Mouse (Mus musculus) hindbrain, postnatal 0 days (tissue): ENCODE measurements around the gene Churc1. TPM values are rescaled to one million over a fixed set of nuclear protein-coding genes. Genes with fewer than 3 reads are reported as not detected.

Experiments
- ATAC-seq: fragments of 200-750 bp; cut with Nextera tagmentation; 2 replicates; pipeline ENCODE4 v1.8.0; 2017; ENCODE audit warnings: mild to moderate bottlenecking, moderate TSS enrichment, moderate library complexity
- DNase-seq: peaks from one replicate; pipeline ENCODE4 v3.0.0-alpha.2; 2015; ENCODE audit warnings: low spot score
- H3K27ac ChIP-seq: fragments of 300-500 bp; sonication (generic); 2 replicates; pipeline ENCODE4 v1.5.1; 2014; ENCODE audit warnings: mild to moderate bottlenecking
- H3K27me3 ChIP-seq: fragments of 300-500 bp; sonication (generic); 2 replicates; pipeline ENCODE4 v1.6.1; 2014; ENCODE audit warnings: low read length, mixed read lengths; ENCODE audit not compliant: insufficient read depth
- H3K36me3 ChIP-seq: fragments of 300-500 bp; sonication (generic); 2 replicates; pipeline ENCODE4 v1.6.1; 2014; ENCODE audit warnings: low read length, mixed read lengths; ENCODE audit not compliant: insufficient read depth
- H3K4me1 ChIP-seq: fragments of 300-500 bp; sonication (generic); 2 replicates; pipeline ENCODE4 v1.6.1; 2014; ENCODE audit warnings: antibody characterized with exemption, low read length, mixed read lengths; ENCODE audit not compliant: insufficient read depth
- H3K4me2 ChIP-seq: fragments of 300-500 bp; sonication (generic); 2 replicates; pipeline ENCODE4 v1.6.1; 2014; ENCODE audit warnings: low read depth, mild to moderate bottlenecking, low read length, moderate library complexity, mixed read lengths
- H3K4me3 ChIP-seq: fragments of 300-500 bp; sonication (generic); 2 replicates; pipeline ENCODE4 v1.5.1; 2014; ENCODE audit warnings: low read length
- H3K9ac ChIP-seq: fragments of 300-500 bp; sonication (generic); replicated peaks from 2 replicates; pipeline ENCODE4 v1.6.1; 2014; ENCODE audit warnings: mild to moderate bottlenecking, low read length, moderate library complexity, mixed read lengths
- H3K9me3 ChIP-seq: fragments of 300-500 bp; sonication (generic); 2 replicates; pipeline ENCODE4 v1.6.1; 2016; ENCODE audit warnings: low read length, mixed read lengths
- CTCF ChIP-seq: IDR thresholded peaks from 2 replicates; pipeline ENCODE4 v1.5.1; 2016; ENCODE audit warnings: antibody characterized with exemption, control low read depth, low read depth
- WGBS: fragments of 180-500 bp; shearing (Covaris S2); extraction: QIAGEN DNeasy Blood & Tissue Kit; methylation state at CpG from one replicate; pipeline ENCODE4 v1.1.7; 2014; 5-methylcytosine and 5-hydroxymethylcytosine counted together
- polyA plus RNA-seq: library from polyadenylated mRNA; unstranded; fragments of >200 nt; fragmentation: Nextera tagmentation; extraction: Ambion mirVana; gene quantifications from 2 replicates; pipeline ENCODE4 v1.2.1, GENCODE M21; 2015
- total RNA-seq: library from RNA; depleted of rRNA; stranded (reverse); fragments of >200 nt; gene quantifications from 2 replicates; pipeline ENCODE4 v1.2.3, GENCODE M21; 2014; rRNA removed

The Churc1 gene
- total RNA-seq (46.8 and 51.0 TPM in 2 replicates), polyA plus RNA-seq (137 and 164 TPM in 2 replicates)

DNA sequence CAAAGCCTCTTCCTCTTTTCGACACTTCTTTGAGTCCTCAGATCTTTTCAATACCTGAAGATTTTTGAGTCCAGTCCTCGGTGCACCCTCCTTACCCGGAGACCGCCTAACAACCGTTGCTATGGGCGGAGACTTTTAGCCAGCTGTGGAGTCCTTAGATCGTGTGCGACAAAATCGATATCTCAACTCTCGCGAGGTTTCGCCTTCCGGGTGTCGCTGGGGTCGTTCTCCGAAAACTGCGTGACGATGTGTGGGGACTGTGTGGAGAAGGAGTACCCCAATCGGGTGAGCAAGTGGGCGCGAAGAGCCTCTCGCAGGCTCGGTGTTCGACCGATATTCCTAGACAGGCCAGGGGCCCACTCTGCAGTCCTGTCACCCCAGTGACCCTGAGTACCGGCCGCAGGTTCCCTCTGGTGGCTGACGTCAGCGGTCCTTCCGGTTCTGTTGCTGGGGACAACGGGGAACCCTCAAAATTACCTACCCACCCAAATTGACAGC lies at the start of gene Churc1, which contains the start of gene Fntb:
Gene Churc1 (plus strand): TSS at position 185 of the 498 bp plus-strand sequence.
Gene Fntb (plus strand): TSS at position 236 of the 498 bp plus-strand sequence.
- Histone ChIP-seq H3K4me1 (no peaks in the 10 kb centered on the region), H3K9ac (peak within 1 kb of the TSS; percentile 79), H3K4me2 (peak within 1 kb of the TSS; percentile 75), H3K4me3 (peak within 1 kb of the TSS; percentile 56), H3K9me3 (no peaks in the 10 kb centered on the region), H3K27ac (peak within 1 kb of the TSS; percentile 90), H3K27me3 (no peaks in the 10 kb centered on the region), H3K36me3 (no peaks in the 10 kb centered on the region)
- under 1% methylated on average over 31 of the region's 31 CpGs for WGBS
- ATAC-seq = peak; percentile 94
- TF ChIP-seq CTCF = peak; percentile 39
- peak; percentile 97 for DNase-seq

DNA sequence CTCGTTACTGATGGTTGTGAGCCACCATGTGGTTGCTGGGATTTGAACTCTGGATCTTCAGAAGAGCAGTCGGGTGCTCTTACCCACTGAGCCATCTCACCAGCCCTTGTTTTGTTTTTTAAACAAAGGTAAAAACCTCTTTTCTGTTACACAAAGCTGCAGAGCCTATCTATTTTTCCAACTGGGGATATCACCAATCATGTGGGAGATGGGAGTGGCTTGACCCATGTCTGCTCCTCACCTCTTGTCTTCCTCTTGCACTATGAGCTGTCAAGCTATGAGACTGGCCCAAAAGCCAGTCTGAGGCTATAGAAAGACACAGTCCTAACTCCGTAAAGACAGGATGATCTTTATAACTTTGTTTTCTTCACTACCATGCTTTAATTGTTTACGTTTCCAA lies 47.0 kb upstream of the Churc1 start:
- no peak overlapping the region for H3K4me2 ChIP-seq

DNA sequence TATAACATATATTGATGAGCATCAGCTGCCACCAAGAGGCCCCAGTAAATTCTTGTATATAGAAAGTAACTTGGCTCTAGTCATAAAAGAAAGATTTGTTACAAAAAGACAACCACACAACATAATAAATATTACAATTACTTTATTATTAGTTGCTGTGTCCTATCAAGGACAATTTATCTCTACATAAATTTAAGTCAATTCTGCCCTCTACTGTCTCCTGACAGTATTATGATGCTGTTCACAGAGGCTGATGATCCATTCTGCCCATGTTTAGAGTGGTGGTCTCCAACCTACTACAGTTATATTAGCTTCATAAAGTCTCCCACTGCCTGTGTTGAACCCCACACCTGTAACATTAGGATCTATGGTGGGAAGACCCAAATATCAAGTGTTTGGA lies 44.8 kb upstream of the Churc1 start:
- Histone ChIP-seq H3K36me3 (no peaks in the 10 kb centered on the region), H3K9me3 (no peaks in the 10 kb centered on the region)
- DNase-seq = peak; percentile 77

More for the DNA sequence above, 47.0 kb upstream of the Churc1 start:
- DNase-seq (no peak), ATAC-seq (no peak)
- H3K9me3 ChIP-seq = no peaks in the 10 kb centered on the region
- H3K36me3 ChIP-seq = no peaks in the 10 kb centered on the region
- no peak overlapping the region for H3K27ac ChIP-seq
- TF ChIP-seq CTCF = no peak
- no peaks in the 10 kb centered on the region for H3K4me1 ChIP-seq
- WGBS = 83% methylated on average over 4 of the region's 4 CpGs
- no peaks in the 10 kb centered on the region for H3K27me3 ChIP-seq
- no peak overlapping the region for H3K4me3 ChIP-seq
- H3K9ac ChIP-seq = no peak overlapping the region

DNA sequence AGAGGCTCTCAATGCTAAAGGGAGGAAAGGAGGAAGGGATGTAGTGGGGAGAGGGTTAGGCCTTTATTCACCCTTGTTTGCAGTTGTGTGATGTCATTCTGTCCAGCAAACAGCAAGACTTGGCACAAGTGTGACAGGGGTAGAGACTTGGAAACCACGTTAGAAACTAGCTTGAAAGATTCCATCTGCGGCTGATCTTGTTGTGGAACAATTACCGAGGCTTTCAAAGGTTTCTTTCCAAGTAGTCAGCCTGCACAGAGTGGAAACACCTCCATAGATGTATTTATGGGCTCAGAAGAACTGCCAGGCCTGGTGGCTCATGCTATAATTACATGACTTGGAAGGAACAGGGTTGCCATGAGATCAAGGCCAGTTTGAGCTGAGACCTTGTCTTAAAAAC lies 43.3 kb upstream of the Churc1 start:
- Histone ChIP-seq H3K9ac (no peak overlapping the region), H3K4me1 (no peaks in the 10 kb centered on the region), H3K27me3 (no peaks in the 10 kb centered on the region), H3K9me3 (no peaks in the 10 kb centered on the region), H3K4me3 (no peak overlapping the region), H3K27ac (no peak overlapping the region), H3K4me2 (no peak overlapping the region), H3K36me3 (no peaks in the 10 kb centered on the region)
- DNase-seq (no peak), ATAC-seq (no peak)
- WGBS = 62% methylated on average over 3 of the region's 3 CpGs
- no peak for TF ChIP-seq CTCF

More for the DNA sequence above, 44.8 kb upstream of the Churc1 start:
- H3K9ac ChIP-seq = no peak overlapping the region
- H3K4me1 ChIP-seq = no peaks in the 10 kb centered on the region
- no peak for ATAC-seq
- H3K27ac ChIP-seq = no peak overlapping the region
- peak; percentile 62 for TF ChIP-seq CTCF
- H3K4me3 ChIP-seq = no peak overlapping the region
- no peaks in the 10 kb centered on the region for H3K27me3 ChIP-seq
- H3K4me2 ChIP-seq = no peak overlapping the region

DNA sequence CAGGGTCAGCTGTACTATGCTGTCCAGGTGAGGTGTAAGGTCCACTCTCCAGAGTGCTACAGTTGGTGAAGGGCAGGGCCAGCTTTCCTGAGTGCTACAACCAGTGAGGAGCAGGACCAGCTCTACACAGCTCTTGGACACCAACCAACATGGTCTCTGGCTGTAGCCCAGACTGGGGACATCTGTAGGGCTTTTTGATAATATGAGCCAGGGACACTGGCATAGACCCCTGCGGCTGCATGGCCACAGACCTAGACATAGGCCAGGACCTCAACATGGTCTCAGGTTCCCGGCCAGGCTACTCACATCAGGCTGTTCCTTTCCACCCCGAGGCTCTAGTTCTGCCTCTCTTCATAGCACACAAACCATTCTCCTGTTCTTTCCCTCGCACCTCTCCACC lies 37.4 kb upstream of the Churc1 start:
- ATAC-seq (no peak), DNase-seq (no peak)
- WGBS = 82% methylated on average over 4 of the region's 4 CpGs

DNA sequence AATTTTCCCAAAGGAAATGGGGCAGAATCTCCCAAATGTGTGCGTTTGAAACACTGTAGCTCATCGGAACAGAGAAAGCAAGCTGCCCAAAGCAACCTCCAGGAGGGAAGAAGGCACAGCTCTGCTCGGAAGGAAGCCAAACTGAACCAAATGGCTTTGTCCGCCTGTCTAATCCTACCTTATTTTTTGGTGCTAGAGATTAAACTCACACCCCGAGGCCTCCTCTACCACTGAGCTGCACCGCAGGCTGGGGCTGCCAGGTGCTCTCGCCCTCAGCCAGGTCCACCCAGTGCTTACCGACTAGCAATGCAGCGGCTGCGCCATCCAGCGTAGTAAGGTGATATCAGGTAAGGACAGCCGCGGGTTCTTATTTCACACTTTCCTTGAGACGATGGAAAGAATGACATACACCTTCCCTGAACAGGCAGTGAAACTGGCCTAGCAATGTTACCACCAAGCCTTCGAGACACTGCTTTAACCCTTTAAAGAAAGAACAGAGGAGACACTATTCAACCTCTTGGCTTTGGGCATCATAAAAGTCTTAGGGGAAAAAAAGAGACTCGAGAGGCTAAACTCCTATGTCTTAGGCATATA lies 14.4 kb upstream of the Churc1 start:
- H3K27me3 ChIP-seq = no peaks in the 10 kb centered on the region
- no peaks in the 10 kb centered on the region for H3K36me3 ChIP-seq
- H3K4me3 ChIP-seq = no peak overlapping the region
- 78% methylated on average over 16 of the region's 16 CpGs for WGBS
- no peak overlapping the region for H3K4me2 ChIP-seq
- no peak overlapping the region for H3K9ac ChIP-seq
- no peak for TF ChIP-seq CTCF
- no peak overlapping the region for H3K27ac ChIP-seq
- no peaks in the 10 kb centered on the region for H3K9me3 ChIP-seq
- H3K4me1 ChIP-seq = no peaks in the 10 kb centered on the region
- ATAC-seq = no peak
- DNase-seq = no peak

More for the DNA sequence above, 37.4 kb upstream of the Churc1 start:
- Histone ChIP-seq H3K27ac (no peak overlapping the region), H3K27me3 (no peaks in the 10 kb centered on the region), H3K4me1 (no peaks in the 10 kb centered on the region), H3K4me3 (no peak overlapping the region), H3K9me3 (no peaks in the 10 kb centered on the region), H3K4me2 (no peak overlapping the region), H3K9ac (no peak overlapping the region), H3K36me3 (no peaks in the 10 kb centered on the region)
- no peak for TF ChIP-seq CTCF

DNA sequence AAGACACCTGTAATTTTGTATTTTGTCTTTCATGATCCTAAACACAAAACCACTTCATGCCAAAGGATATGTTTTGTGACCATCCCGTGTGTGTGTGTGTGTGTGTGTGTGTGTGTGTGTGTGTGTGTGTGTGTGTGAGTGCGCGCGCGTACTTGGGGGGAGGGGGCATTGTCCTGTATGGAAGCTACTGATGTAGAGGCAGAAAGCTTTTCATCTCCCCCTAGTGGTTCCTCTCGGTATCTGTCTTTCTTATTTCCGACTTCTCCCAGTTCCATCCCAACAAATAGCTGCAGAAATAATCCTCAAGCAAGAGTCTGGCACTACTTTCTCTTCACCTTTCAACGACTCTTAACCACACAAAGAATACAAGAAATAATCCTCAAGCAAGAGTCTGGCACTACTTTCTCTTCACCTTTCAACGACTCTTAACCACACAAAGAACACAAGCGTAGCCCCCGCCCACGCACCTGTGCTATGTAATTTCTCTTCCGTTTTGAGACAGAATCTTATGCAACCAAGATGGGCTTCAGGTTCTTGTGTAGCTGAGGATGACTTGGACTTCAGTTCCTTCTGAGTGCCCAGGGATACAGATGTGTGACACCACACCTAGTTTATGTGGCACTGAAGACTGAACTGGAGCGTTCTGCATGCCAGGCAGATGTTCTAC lies 12.6 kb upstream of the Churc1 start:
- Histone ChIP-seq H3K36me3 (no peaks in the 10 kb centered on the region), H3K27me3 (no peaks in the 10 kb centered on the region), H3K4me2 (no peak overlapping the region), H3K9ac (no peak overlapping the region), H3K27ac (no peak overlapping the region), H3K4me1 (no peaks in the 10 kb centered on the region), H3K9me3 (no peaks in the 10 kb centered on the region), H3K4me3 (no peak overlapping the region)
- peak; percentile 78 for TF ChIP-seq CTCF
- 42% methylated on average over 14 of the region's 14 CpGs for WGBS
- ATAC-seq (no peak), DNase-seq (peak; percentile 82)
